Mouse (Mus musculus): ENCODE results near the gene Npas3. TPM values are rescaled to one million over a fixed set of nuclear protein-coding genes. Genes with fewer than 3 reads are reported as not detected.

Gene Npas3
- total RNA-seq, 1 experiment from 2014 or later = not detected

DNA sequence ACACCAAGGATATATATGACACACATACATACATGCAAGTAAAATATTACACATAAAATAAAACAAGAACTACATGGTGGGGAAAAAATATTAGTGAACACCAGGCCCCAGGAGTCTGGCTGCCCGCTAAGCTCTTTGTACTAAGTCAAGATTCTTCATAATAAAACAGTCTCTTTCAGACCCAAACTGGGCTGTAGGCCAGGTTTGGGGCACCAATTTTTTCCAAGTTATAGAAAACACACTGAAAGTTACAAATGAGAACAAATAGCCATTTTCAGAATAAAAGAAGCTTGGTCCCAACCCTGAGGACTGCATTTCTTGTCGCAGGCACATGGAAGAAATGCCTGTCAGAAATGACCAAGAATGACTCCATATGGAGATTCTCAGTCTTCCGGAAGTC is 872.8 kb downstream of the Npas3 start:
- ATAC-seq (replicated peaks; ENCODE audit: insufficient number of reproducible peaks, low FRiP score, low TSS enrichment, poor library complexity, severe bottlenecking) = no peak
